Mouse (Mus musculus) B cell, adult 62 days (primary cell): ENCODE data around the gene Csn2. TPM values are rescaled to one million over a fixed set of nuclear protein-coding genes. Genes with fewer than 3 reads are reported as not detected.

ENCODE experiments used
- total RNA-seq: library from RNA; stranded (reverse); gene quantifications from 4 replicates; pipeline ENCODE4 v1.2.4, GENCODE M21; 2023

The Csn2 gene
- total RNA-seq = not detected in 4 replicates

GRCm38 (mm10) chr5:87699530-87699929 is at the start of gene Csn2:
Gene Csn2 (minus strand): TSS chr5:87699630.

GRCm38 (mm10) chr5:87665908-87666307 is 33.5 kb downstream of the Csn2 start, which contains the start of gene Csn1s1:
Gene Csn1s1 (plus strand): TSS chr5:87666208.

Other genes starting within 250 kb of the Csn2 start
- gene Ugt2a2, start 217.4 kb downstream of the Csn2 start, total RNA-seq = not detected in 4 replicates
- gene Gm43638, start 212.8 kb downstream of the Csn2 start, total RNA-seq = not detected in 4 replicates
- not detected in 4 replicates for gene Ugt2a1, start 208.8 kb downstream of the Csn2 start, total RNA-seq
- not detected in 4 replicates for gene Sult1b1, start 161.4 kb downstream of the Csn2 start, total RNA-seq
- gene Sult1d1, start 130.6 kb downstream of the Csn2 start, total RNA-seq = not detected in 4 replicates
- gene Sult1e1, start 108.0 kb downstream of the Csn2 start, total RNA-seq = not detected in 4 replicates
- gene Csn1s1, start 33.4 kb downstream of the Csn2 start, total RNA-seq = not detected in 4 replicates
- not detected in 4 replicates for gene Csn1s2a, start 74.9 kb upstream of the Csn2 start, total RNA-seq
- gene Csn1s2b, start 108.5 kb upstream of the Csn2 start, total RNA-seq = not detected in 4 replicates
- not detected in 4 replicates for gene Prr27, start 126.1 kb upstream of the Csn2 start, total RNA-seq
- not detected in 4 replicates for gene Odam, start 185.4 kb upstream of the Csn2 start, total RNA-seq
- gene Csn3, start 225.9 kb upstream of the Csn2 start, total RNA-seq = not detected in 4 replicates